Mouse (Mus musculus): ENCODE data around the gene Vcan.

GRCm38 (mm10) chr13:89782886-89783285 lies 40.6 kb upstream of the Vcan start:
- TF ChIP-seq POLR2A (IDR thresholded peaks at IDR 0.05; ENCODE audit: low read depth, low read length) (no peak), CTCF (IDR thresholded peaks at IDR 0.05; ENCODE audit: extremely low read depth, insufficient read depth, insufficient read length, insufficient replicate concordance) (no peak)
